Mouse (Mus musculus) brain, embryonic 14.5 days (tissue): ENCODE data around the gene Hbs1l.

Source experiments
- CTCF ChIP-seq: fragments of 200-500 bp; IDR thresholded peaks from 2 replicates; pipeline ENCODE4 v1.5.1; 2012; ENCODE audit warnings: inconsistent platforms, mild to moderate bottlenecking, moderate library complexity, borderline replicate concordance; ENCODE audit not compliant: insufficient read depth, insufficient read length; ENCODE audit errors: extremely low read depth
- POLR2A ChIP-seq: fragments of 200-500 bp; IDR thresholded peaks from 2 replicates; pipeline ENCODE4 v1.6.1; 2012; ENCODE audit warnings: mild to moderate bottlenecking, inconsistent platforms, borderline replicate concordance; ENCODE audit not compliant: poor library complexity, insufficient read depth, insufficient read length, severe bottlenecking; ENCODE audit errors: extremely low read depth

DNA sequence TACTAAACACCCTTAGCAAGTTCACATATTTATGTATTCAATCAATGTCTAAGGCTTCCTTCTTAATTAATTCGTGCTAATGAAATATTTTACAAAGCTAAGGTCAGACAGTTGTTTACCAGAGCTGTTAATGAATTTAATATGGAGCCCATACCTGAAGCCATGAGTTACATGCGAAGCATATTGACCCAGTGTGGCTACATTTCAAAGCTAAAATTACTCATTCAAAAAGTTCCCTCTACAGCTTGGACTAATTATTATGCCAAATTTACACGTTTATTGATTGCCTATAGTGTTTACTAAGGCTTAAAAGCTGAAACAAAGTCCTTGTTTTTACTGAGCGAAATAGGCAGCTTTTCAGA, 401 bp upstream of the Hbs1l start:
- TF ChIP-seq CTCF (no peak), POLR2A (no peak)
